Mouse (Mus musculus) MN1 (cell line): ENCODE measurements around the gene Tspan11.

Source experiments
- DNase-seq: peaks from one replicate; pipeline ENCODE4 v3.0.0-alpha.2; 2016; ENCODE audit warnings: low spot score

Tspan11 gene

GRCm38 (mm10) chr6:127879472-127879871 lies 7.9 kb upstream of the Tspan11 start:
- no peak for DNase-seq

GRCm38 (mm10) chr6:127886916-127887315 lies 473 bp upstream of the Tspan11 start:
- no peak for DNase-seq

- DNase-seq, result no peak
These were observed 1.2 kb downstream of the Tspan11 start for GRCm38 (mm10) chr6:127888581-127888980.

GRCm38 (mm10) chr6:127893611-127894010 lies 6.2 kb downstream of the Tspan11 start:
- DNase-seq, result no peak

- DNase-seq, result no peak
These were observed 7.6 kb downstream of the Tspan11 start for GRCm38 (mm10) chr6:127894999-127895398.

GRCm38 (mm10) chr6:127896425-127896824 lies 9.0 kb downstream of the Tspan11 start:
- no peak for DNase-seq

- no peak for DNase-seq
These were observed 10.0 kb downstream of the Tspan11 start for GRCm38 (mm10) chr6:127897342-127897741.

GRCm38 (mm10) chr6:127900062-127900461 lies 12.7 kb downstream of the Tspan11 start:
- no peak for DNase-seq

GRCm38 (mm10) chr6:127901261-127901660 lies 13.9 kb downstream of the Tspan11 start:
- no peak for DNase-seq

- DNase-seq, result no peak
These were observed 14.3 kb downstream of the Tspan11 start for GRCm38 (mm10) chr6:127901669-127902068.

GRCm38 (mm10) chr6:127902559-127902958 lies 15.2 kb downstream of the Tspan11 start:
- DNase-seq, result no peak

- no peak for DNase-seq
These were observed 23.2 kb downstream of the Tspan11 start for GRCm38 (mm10) chr6:127910638-127911037.

- no peak for DNase-seq
These were observed 24.3 kb downstream of the Tspan11 start for GRCm38 (mm10) chr6:127911687-127912086.

- no peak for DNase-seq
These were observed 25.5 kb downstream of the Tspan11 start for GRCm38 (mm10) chr6:127912938-127913337.

- no peak for DNase-seq
These were observed 29.6 kb downstream of the Tspan11 start for GRCm38 (mm10) chr6:127916993-127917392.

GRCm38 (mm10) chr6:127917712-127918111 lies 30.3 kb downstream of the Tspan11 start:
- DNase-seq, result no peak

- DNase-seq, result no peak
These were observed 32.1 kb downstream of the Tspan11 start for GRCm38 (mm10) chr6:127919491-127919890.

GRCm38 (mm10) chr6:127920652-127921051 lies 33.3 kb downstream of the Tspan11 start:
- peak; percentile 7 for DNase-seq

GRCm38 (mm10) chr6:127921996-127922395 lies 34.6 kb downstream of the Tspan11 start:
- no peak for DNase-seq

- no peak for DNase-seq
These were observed 35.9 kb downstream of the Tspan11 start for GRCm38 (mm10) chr6:127923296-127923695.

- DNase-seq, result no peak
These were observed 37.4 kb downstream of the Tspan11 start for GRCm38 (mm10) chr6:127924750-127925149.

- DNase-seq, result no peak
These were observed 38.5 kb downstream of the Tspan11 start for GRCm38 (mm10) chr6:127925915-127926314.

GRCm38 (mm10) chr6:127928682-127929081 lies 41.3 kb downstream of the Tspan11 start:
- DNase-seq, result no peak

- no peak for DNase-seq
These were observed 45.3 kb downstream of the Tspan11 start for GRCm38 (mm10) chr6:127932697-127933096.

- DNase-seq, result no peak
These were observed 46.5 kb downstream of the Tspan11 start for GRCm38 (mm10) chr6:127933841-127934240.
